Mouse (Mus musculus) left cerebral cortex, postnatal 10 days (tissue): ENCODE results near the gene Klhdc7b. TPM values are rescaled to one million over a fixed set of nuclear protein-coding genes. Genes with fewer than 3 reads are reported as not detected.
A peak's percentile ranks its signal among the peaks of the same experiment; 100 is the strongest.

ENCODE experiments used
- DNase-seq, 2 experiments: peaks; one replicate each; pipeline ENCODE4 v3.0.0; 2021 to 2022; ENCODE audit warnings: low spot score in 2 of 2, mixed read lengths in 1 of 2; ENCODE audit errors: extremely low spot score in 1 of 2
- intact Hi-C: fragments of 180-260 bp; cut with DNase I; formaldehyde crosslinking; loops from one replicate; pipeline ENCODE4 v1.15.1; 2025
- total RNA-seq, 2 experiments: library from RNA; stranded (reverse); gene quantifications; 2 replicates each; pipeline ENCODE4 v1.2.3; 2021

Gene Klhdc7b
- total RNA-seq, 2 experiments from 2014 or later: not detected

- intact Hi-C loops: no loop called here
- peak; percentile 92 to 96 for DNase-seq
Measured at GRCm38 (mm10) chr15:89373762-89374248, 10.9 kb upstream of the Klhdc7b start, which contains the start of gene Sco2. Gene Sco2 (minus strand): TSS chr15:89373846.

DNA sequence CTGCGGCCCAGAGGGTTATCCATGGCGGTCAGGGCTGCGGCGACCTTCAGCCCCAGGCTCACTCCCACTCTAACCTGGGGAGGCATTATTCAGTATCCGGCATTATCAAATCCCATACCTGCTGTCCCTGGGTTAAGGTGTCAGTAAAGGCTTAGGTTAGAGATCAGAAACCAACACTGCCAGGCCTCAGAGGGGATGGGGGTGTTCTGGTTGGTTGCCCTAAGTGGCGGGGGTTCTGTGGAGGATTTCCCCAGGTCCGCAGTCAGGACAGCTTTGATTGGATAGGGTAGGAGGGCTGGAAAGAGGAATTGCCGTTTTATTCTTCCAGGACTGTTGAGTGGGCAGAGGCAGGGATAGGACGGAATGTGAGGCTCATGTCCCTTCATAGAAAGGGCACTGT is 10.4 kb upstream of the Klhdc7b start:
- DNase-seq: no peak
- intact Hi-C loops: no loop called here

DNA sequence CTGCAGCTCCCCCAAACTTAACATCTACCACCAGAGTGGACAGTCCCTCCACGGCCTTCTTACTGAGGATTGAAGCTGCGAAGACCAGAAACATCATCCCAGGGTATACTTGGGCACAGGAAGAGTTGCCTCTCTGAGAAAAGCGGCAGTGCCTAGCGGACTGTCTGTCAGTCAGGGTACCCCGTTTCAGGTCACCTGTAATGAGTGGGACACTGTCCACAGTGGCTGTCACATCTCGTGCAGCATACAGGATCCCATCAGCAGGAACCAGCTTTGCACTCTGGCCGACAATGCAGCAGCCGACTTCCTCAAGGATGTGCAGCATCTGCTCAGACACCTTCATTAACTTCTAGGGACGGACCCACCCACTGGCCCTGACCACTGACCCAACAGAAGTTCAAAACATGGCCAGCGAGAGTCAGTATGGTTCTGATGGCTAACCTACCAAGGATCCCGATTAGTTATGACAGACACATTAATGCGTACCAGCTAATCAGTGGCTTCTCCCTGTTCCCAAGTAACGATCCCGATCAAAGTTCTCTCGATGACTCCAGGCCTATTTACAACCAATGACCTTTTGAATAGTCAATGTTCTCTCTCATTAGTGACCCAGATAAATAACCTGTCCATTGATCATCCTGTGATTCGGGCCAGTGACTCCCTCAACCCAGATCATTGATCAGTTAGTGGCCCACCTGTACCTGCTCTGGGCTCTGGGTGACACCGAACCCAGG is 9.7 kb upstream of the Klhdc7b start:
- no peak for DNase-seq
- intact Hi-C loops: no loop called here

DNA sequence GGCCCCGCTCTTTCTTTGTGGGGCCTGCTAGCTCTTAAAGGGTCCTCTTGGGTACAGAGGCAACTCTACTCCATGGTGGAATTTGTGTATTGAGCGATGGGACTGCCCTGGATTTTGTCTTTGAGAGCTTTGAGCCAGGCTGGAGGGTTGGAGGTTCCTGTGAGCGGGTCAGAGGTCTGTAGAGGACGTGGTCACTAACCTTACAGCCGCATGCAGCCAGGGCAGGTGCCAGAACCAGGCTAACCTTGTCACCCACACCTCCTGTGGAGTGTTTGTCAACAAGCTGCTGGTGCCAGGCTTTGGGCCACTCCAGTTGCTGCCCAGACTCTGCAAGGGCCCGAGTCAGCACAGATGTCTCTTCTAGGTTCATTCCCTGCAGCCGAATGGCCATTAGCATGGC is 8.7 kb upstream of the Klhdc7b start:
- intact Hi-C loops: no loop called here
- DNase-seq: no peak

GRCm38 (mm10) chr15:89376957-89377356 is 7.8 kb upstream of the Klhdc7b start, which contains the start of gene Tymp:
Gene Tymp (minus strand): TSS chr15:89377039.
- no peak for DNase-seq
- intact Hi-C loops: no loop called here

- intact Hi-C loops: no loop called here
- no peak for DNase-seq
Measured at GRCm38 (mm10) chr15:89377362-89377761, 7.4 kb upstream of the Klhdc7b start.

DNA sequence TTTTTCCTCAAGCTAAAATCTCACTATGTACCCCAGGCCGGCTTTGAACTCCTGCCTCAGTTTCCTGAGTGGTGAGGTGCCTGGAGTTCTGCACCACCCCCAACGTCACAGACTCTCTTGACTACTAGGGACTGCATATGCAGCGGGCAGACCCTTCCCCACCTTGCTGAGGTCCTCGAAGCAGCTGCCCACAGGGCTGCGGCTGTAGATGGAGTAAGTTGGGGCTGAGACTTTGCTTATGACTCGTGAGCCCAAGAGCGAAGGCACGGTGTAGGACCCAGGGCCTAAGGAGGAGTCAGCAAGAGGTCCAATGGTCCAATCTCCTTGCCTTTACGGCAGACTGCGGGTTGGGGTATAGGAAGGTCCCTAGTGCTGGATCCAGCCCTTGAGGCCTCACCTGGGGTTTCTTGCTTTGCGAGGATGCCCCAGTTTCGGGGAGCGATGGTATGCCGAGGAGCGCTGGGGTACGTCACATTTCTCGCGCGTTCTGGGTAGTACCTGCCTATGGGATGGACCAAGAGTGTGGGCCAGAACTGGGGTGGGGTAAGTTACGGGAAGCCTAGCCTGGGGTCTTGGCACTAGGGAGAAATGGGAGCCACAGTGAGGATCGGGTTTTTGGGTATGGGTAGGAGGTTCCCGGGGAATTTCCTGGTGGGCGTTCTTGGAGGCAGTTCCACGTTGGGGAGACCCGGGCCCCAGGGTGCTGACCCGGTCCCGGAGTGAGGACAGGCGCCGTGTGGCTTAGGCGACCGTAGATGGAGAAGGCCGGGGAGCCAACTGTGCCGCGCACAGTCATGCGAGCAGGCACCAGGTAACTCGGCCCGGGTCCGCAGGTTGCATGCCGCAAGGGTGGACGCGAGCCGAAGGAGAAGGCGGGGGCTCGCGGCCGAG is 6.5 kb upstream of the Klhdc7b start:
- intact Hi-C loops: no loop called here
- no peak for DNase-seq

DNA sequence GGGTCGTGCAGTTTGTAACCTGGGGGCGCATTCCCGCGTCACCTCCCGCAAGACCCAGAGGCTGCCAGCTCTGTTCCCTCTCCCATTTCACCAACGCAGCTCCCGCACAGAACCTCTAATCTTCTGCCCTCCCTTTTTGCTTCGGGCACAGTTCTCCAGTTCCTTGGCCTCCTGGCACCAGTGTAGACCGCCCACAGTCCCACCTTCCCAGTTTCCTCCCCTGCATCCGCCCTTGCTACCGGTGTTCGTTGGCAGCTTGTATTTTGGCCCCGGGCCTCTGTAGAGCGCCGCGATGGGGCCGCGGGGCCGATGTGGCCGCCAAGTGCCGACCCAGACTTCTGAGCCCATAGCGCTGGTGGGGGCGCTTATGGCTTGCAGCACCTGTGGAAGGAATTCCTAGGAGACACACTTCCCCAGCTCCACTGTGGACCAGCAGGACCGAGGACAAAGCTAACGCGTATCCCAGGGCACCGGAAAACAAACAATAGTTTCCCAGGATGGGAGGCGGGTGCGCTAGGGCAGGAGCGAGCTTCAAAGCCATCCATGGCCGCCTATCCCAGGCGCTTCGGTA is 5.8 kb upstream of the Klhdc7b start, which contains the start of gene Odf3b:
Gene Odf3b, minus strand, starts transcription at position 452 of the 571 bp plus-strand sequence.
- no peak for DNase-seq
- intact Hi-C loops: no loop called here

DNA sequence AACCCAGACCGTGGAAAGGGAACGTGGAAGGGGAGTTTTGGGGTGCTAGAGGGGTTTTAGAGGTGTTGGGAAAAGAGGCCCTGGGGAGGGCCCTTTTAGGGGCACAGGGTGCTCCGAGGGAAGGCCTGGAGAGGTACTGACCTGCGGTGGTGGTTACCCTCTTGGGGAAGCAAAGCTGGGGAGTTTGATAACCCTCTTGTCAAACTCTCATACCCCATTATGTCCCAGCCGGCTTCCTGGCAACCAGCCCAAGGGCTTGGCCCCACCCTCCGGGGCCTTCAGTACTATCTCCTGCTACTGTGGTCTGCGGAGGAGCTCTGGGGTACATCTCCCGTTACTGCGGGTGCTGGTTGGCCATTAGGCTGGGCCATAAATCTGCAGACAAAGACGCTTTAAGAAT is 5.3 kb upstream of the Klhdc7b start:
- peak in 1 of 2 experiments; percentile 50 for DNase-seq
- intact Hi-C loops: no loop called here

DNA sequence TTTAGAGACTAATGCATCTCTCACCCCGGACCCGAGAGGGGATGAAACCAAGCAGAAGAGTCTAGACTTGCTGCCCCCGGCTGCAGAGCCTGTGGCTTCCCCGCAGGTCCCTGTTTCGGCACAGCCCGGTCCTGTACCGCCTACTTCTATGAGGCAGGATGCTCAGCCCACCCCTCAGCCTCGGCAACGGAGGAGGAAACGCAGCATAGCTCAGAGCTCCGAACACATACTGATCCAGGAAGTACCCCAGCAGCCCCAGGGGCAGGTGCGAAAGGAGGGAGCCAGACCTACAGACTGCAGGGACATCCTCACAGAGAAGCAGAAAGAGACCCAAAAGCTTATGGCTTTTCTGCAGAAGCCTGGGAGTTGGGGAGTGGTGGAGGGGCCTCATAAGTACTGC is 2.4 kb downstream of the Klhdc7b start:
- intact Hi-C loops: no loop called here
- DNase-seq: no peak

DNA sequence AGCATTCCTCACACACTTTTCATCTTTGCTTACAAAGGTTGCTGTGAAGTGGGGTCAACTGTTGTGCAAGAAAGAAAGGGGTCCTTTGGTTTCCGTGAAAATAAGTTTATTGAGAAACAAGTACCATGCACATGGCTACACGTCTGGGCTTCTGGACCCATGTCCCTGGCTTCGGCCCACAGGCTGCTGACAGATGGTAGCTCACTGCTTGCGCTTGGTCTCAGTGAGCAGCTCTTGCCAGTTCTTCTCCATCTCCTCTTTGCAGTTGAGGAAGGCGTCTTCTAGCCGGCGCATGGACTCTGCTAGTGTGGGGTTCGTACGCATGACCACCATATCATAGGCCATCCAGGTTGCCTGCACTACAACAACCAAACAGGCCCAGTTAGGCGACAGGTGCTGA is 5.4 kb downstream of the Klhdc7b start:
- intact Hi-C loops: no loop called here
- no peak for DNase-seq

DNA sequence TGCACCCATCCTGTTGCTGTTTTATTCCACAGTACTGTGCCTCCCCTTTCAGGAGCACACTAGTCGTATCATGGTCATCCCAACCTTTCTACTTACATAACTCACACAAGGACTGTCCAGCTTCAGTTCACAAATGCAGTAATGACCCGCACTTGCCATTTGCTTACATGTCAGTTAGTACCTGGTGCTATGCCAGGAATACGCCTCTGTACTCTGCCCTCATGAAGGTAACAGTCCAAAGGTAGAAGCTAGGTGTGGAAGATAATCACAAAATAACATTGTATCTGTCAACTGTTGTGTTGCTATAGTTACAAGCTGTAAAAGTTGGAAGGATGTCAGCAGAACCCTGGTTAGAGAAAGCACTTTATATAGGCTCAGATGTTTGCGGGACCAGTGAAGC is 12.2 kb downstream of the Klhdc7b start:
- intact Hi-C loops: no loop called here
- no peak for DNase-seq

DNA sequence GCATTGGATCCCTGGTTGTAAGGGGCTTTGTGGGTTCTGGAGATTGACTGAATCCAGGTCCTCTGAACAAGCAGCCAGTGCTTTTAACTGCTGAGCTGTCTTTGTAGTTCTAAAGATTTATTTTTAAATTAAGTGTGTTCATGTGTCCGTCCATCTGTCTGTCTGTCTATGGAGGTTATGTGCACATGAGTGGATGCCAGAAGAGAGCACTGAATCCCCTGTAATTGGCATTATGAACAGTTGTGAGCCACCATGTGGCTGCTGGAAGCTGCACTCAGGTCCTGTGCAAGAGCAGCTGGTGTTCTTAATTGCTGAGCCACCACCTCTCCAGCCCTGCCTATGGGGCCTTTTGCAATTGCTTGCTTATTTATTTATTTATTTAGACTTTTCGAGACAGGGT is 13.4 kb downstream of the Klhdc7b start:
- intact Hi-C loops: no loop called here
- DNase-seq: no peak

GRCm38 (mm10) chr15:89399716-89400115 is 15.0 kb downstream of the Klhdc7b start:
- no peak for DNase-seq
- intact Hi-C loops: no loop called here

DNA sequence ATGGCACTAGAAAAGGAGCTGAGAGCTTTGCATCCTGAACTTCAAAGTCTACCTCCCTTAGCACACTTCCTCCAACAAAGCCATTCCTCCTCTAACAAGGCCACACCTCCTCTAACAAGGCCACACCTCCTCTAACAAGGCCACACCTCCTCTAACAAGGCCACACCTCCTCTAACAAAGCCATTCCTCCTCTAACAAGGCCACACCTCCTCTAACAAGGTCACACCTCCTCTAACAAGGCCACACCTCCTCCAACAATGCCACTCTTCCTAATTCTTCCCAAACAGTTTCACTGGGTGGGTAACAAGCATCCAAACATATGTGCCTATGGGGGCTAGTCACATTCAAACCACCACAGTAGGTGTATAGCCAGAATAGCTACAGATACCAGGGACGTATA is 17.8 kb downstream of the Klhdc7b start:
- intact Hi-C loops: no loop called here

GRCm38 (mm10) chr15:89404831-89405623 is 20.3 kb downstream of the Klhdc7b start:
- intact Hi-C loops: no loop called here
- no peak for DNase-seq

More for the DNA sequence above, 17.8 kb downstream of the Klhdc7b start:
- DNase-seq: no peak

GRCm38 (mm10) chr15:89406691-89407090 is 22.0 kb downstream of the Klhdc7b start:
- no peak for DNase-seq
- intact Hi-C loops: no loop called here

GRCm38 (mm10) chr15:89410118-89410517 is 25.4 kb downstream of the Klhdc7b start, which contains the start of gene Syce3:
Gene Syce3 (minus strand): TSS chr15:89410503.
- DNase-seq: peak in 1 of 2 experiments; percentile 45
- intact Hi-C loops: no loop called here

- intact Hi-C loops: no loop called here
Measured at GRCm38 (mm10) chr15:89415282-89415681, 30.6 kb downstream of the Klhdc7b start.

More at GRCm38 (mm10) chr15:89415282-89415681, 30.6 kb downstream of the Klhdc7b start:
- DNase-seq: no peak
